Mouse (Mus musculus) forebrain, postnatal 0 days (tissue): Measurements from ENCODE around the gene A1cf. TPM values are rescaled to one million over a fixed set of nuclear protein-coding genes. Genes with fewer than 3 reads are reported as not detected.

Experiments
- ATAC-seq: fragments of 200-750 bp; cut with Nextera tagmentation; 2 replicates; pipeline ENCODE4 v1.8.0; 2017; ENCODE audit warnings: mild to moderate bottlenecking, moderate library complexity
- DNase-seq: peaks from one replicate; pipeline ENCODE4 v3.0.0-alpha.2; 2015
- H3K27ac ChIP-seq: fragments of 300-500 bp; sonication (generic); 2 replicates; pipeline ENCODE4 v1.5.1; 2014; ENCODE audit warnings: low read depth, mild to moderate bottlenecking, antibody characterized with exemption, low read length, moderate library complexity, mixed read lengths
- H3K27me3 ChIP-seq: fragments of 300-500 bp; sonication (generic); 2 replicates; pipeline ENCODE4 v1.6.1; 2014; ENCODE audit warnings: mild to moderate bottlenecking, low read length, mixed read lengths; ENCODE audit not compliant: insufficient read depth
- H3K36me3 ChIP-seq: fragments of 300-500 bp; sonication (generic); 2 replicates; pipeline ENCODE4 v1.6.1; 2014; ENCODE audit warnings: mild to moderate bottlenecking, moderate library complexity; ENCODE audit not compliant: insufficient read depth
- H3K4me1 ChIP-seq: fragments of 300-500 bp; sonication (generic); 2 replicates; pipeline ENCODE4 v1.6.1; 2014; ENCODE audit warnings: antibody characterized with exemption; ENCODE audit not compliant: insufficient read depth
- H3K4me2 ChIP-seq: fragments of 300-500 bp; sonication (generic); 2 replicates; pipeline ENCODE4 v1.6.1; 2014; ENCODE audit warnings: low read depth, mild to moderate bottlenecking, moderate library complexity
- H3K4me3 ChIP-seq: fragments of 300-500 bp; sonication (generic); 2 replicates; pipeline ENCODE4 v1.5.1; 2014; ENCODE audit warnings: low read depth, low read length, mixed read lengths
- H3K9ac ChIP-seq: fragments of 300-500 bp; sonication (generic); 2 replicates; pipeline ENCODE4 v1.6.1; 2014; ENCODE audit warnings: mild to moderate bottlenecking
- H3K9me3 ChIP-seq: fragments of 300-500 bp; sonication (generic); 2 replicates; pipeline ENCODE4 v1.6.1; 2016; ENCODE audit warnings: low read length
- CTCF ChIP-seq: sonication (generic); IDR thresholded peaks from 2 replicates; pipeline ENCODE4 v1.5.1; 2016; ENCODE audit warnings: antibody characterized with exemption, control low read depth, low read depth
- WGBS: fragments of 180-500 bp; shearing (Covaris S2); extraction: QIAGEN DNeasy Blood & Tissue Kit; methylation state at CpG from one replicate; pipeline ENCODE4 v1.1.7; 2014; 5-methylcytosine and 5-hydroxymethylcytosine counted together
- polyA plus RNA-seq: library from polyadenylated mRNA; unstranded; fragments of >200 nt; fragmentation: Nextera tagmentation; extraction: Ambion mirVana; gene quantifications from 2 replicates; pipeline ENCODE4 v1.2.1, GENCODE M21; 2015
- total RNA-seq: library from RNA; depleted of rRNA; stranded (reverse); fragments of >200 nt; gene quantifications from 2 replicates; pipeline ENCODE4 v1.2.3, GENCODE M21; 2014

A1cf gene
- total and polyA plus RNA-seq, 2 experiments from 2014 or later, result not detected

GRCm38 (mm10) chr19:31950793-31951489 lies 82.4 kb downstream of the A1cf start:
- Histone ChIP-seq H3K36me3 (no peaks in the 10 kb centered on the region), H3K4me2 (no peak overlapping the region), H3K9ac (no peak overlapping the region), H3K27ac (no peak overlapping the region), H3K4me3 (no peak overlapping the region), H3K9me3 (no peaks in the 10 kb centered on the region), H3K4me1 (no peaks in the 10 kb centered on the region), H3K27me3 (no peaks in the 10 kb centered on the region)
- peak; percentile 8 for DNase-seq
- TF ChIP-seq CTCF, result no peak
- no peak for ATAC-seq
- WGBS, result 60% methylated on average over 7 of the region's 7 CpGs

GRCm38 (mm10) chr19:31953799-31954198 lies 85.2 kb downstream of the A1cf start:
- no peak for TF ChIP-seq CTCF
- no peak for ATAC-seq

GRCm38 (mm10) chr19:31954267-31954666 lies 85.7 kb downstream of the A1cf start:
- TF ChIP-seq CTCF, result no peak
- 76% methylated on average over 4 of the region's 4 CpGs for WGBS

More at GRCm38 (mm10) chr19:31953799-31954198, 85.2 kb downstream of the A1cf start:
- Histone ChIP-seq H3K27ac (no peak overlapping the region), H3K4me2 (no peak overlapping the region), H3K36me3 (no peaks in the 10 kb centered on the region), H3K4me1 (no peaks in the 10 kb centered on the region), H3K4me3 (no peak overlapping the region), H3K9me3 (no peaks in the 10 kb centered on the region), H3K9ac (no peak overlapping the region), H3K27me3 (no peaks in the 10 kb centered on the region)
- no peak for DNase-seq
- 76% methylated on average over 2 of the region's 2 CpGs for WGBS

DNA sequence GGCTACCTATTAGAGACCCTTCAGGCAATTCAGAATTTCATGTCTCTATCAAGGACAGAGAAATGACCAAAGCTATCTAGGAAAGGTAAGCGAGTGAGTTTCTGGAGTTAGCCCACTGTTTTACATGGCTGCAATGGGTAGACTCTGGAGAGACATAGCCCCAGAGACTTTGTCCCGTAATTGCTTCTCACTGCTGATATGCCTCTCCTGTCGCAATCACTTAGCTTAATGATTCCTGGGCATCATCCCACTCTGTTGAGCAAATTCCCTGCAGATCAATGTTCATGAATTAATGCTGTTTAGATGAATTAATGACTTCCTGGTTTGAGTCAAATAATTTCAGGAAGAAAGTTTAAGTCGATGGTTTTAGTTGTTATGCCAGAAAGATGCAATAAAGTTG lies 86.1 kb downstream of the A1cf start:
- ATAC-seq (no peak), DNase-seq (no peak)
- Histone ChIP-seq H3K9ac (no peak overlapping the region), H3K9me3 (no peaks in the 10 kb centered on the region), H3K4me1 (no peaks in the 10 kb centered on the region), H3K36me3 (no peaks in the 10 kb centered on the region), H3K27ac (no peak overlapping the region), H3K4me3 (no peak overlapping the region), H3K4me2 (no peak overlapping the region), H3K27me3 (no peaks in the 10 kb centered on the region)
- no peak for TF ChIP-seq CTCF
- WGBS, result 91% methylated on average over 4 of the region's 4 CpGs

More at GRCm38 (mm10) chr19:31954267-31954666, 85.7 kb downstream of the A1cf start:
- H3K9me3 ChIP-seq, result no peaks in the 10 kb centered on the region
- no peak for DNase-seq
- no peaks in the 10 kb centered on the region for H3K36me3 ChIP-seq
- H3K4me3 ChIP-seq, result no peak overlapping the region
- ATAC-seq, result no peak
- H3K9ac ChIP-seq, result no peak overlapping the region
- H3K27me3 ChIP-seq, result no peaks in the 10 kb centered on the region
- H3K4me2 ChIP-seq, result no peak overlapping the region
- no peaks in the 10 kb centered on the region for H3K4me1 ChIP-seq
- H3K27ac ChIP-seq, result no peak overlapping the region

DNA sequence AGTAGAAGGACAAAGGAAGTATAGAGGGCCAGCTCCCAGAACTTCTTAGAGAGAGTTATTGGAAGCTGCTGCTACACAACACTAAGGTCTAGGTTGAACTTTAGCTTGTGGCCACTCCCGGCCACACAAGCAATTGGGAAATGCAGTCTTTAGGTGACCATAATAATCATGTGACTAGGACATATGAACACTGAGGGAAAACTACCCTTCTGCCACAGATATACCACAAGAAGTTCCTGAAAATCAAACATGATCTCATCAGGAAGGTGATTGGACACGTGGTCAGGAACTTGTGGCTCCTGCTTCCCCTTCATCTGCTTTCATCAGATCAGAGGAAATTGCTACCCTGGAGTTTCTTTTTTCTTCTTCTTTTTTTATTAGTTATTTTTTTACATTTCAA lies 87.8 kb downstream of the A1cf start:
- H3K27ac ChIP-seq, result no peak overlapping the region
- no peaks in the 10 kb centered on the region for H3K9me3 ChIP-seq
- 73% methylated on average over 2 of the region's 2 CpGs for WGBS
- H3K4me1 ChIP-seq, result no peaks in the 10 kb centered on the region
- no peak for ATAC-seq
- no peak for DNase-seq
- H3K4me3 ChIP-seq, result no peak overlapping the region
- TF ChIP-seq CTCF, result no peak
- H3K27me3 ChIP-seq, result no peaks in the 10 kb centered on the region
- H3K9ac ChIP-seq, result no peak overlapping the region
- no peak overlapping the region for H3K4me2 ChIP-seq
- H3K36me3 ChIP-seq, result no peaks in the 10 kb centered on the region

GRCm38 (mm10) chr19:31960434-31960833 lies 91.9 kb downstream of the A1cf start:
- Histone ChIP-seq H3K27me3 (no peaks in the 10 kb centered on the region), H3K9ac (no peak overlapping the region), H3K36me3 (no peaks in the 10 kb centered on the region), H3K4me2 (no peak overlapping the region), H3K9me3 (no peaks in the 10 kb centered on the region), H3K27ac (no peak overlapping the region), H3K4me1 (no peaks in the 10 kb centered on the region), H3K4me3 (no peak overlapping the region)
- ATAC-seq (no peak), DNase-seq (no peak)
- no peak for TF ChIP-seq CTCF
- WGBS, result 95% methylated on average over 2 of the region's 2 CpGs

DNA sequence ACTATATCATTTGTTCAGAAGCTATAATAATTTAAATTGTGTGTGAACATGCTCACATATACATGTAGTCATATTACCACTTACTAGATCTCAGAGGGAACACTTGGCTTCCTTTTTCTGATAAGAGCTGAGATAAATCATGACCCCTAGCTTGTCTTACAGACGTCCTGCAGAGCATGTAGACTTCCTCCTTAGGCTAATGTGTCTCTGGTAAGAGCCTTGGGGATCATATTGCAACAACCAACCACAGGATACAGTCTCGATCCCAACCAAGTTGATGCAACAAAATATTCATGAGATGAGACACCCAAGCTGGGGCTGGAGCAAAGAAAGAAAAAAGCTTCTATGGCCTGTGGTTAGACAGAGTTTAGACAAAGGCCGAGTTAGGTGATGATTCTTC lies 94.6 kb downstream of the A1cf start:
- H3K9ac ChIP-seq, result no peak overlapping the region
- no peaks in the 10 kb centered on the region for H3K27me3 ChIP-seq
- no peaks in the 10 kb centered on the region for H3K4me1 ChIP-seq
- TF ChIP-seq CTCF, result no peak
- no peak overlapping the region for H3K4me3 ChIP-seq
- no peaks in the 10 kb centered on the region for H3K9me3 ChIP-seq
- no peak overlapping the region for H3K27ac ChIP-seq
- H3K4me2 ChIP-seq, result no peak overlapping the region
- DNase-seq (no peak), ATAC-seq (no peak)
- WGBS, result 64% methylated on average over 3 of the region's 3 CpGs
- H3K36me3 ChIP-seq, result no peaks in the 10 kb centered on the region
